Mouse (Mus musculus): ENCODE measurements around the gene Col6a5.

The Col6a5 gene

GRCm38 (mm10) chr9:105960533-105960932 lies at the start of gene Col6a5:
Gene Col6a5, minus strand, starts transcription at chr9:105960643.
- DNase-seq (ENCODE audit: low read depth): no peak

- DNase-seq (ENCODE audit: low read depth): no peak
Observed at GRCm38 (mm10) chr9:105997955-105998354, 37.5 kb upstream of the Col6a5 start.

GRCm38 (mm10) chr9:105992425-105992824 lies 32.0 kb upstream of the Col6a5 start:
- no peak for DNase-seq (ENCODE audit: low read depth)

- DNase-seq (ENCODE audit: low read depth): no peak
Observed at GRCm38 (mm10) chr9:105990099-105990498, 29.7 kb upstream of the Col6a5 start.

- no peak for DNase-seq (ENCODE audit: low read depth)
Observed at GRCm38 (mm10) chr9:105989468-105989867, 29.0 kb upstream of the Col6a5 start.

GRCm38 (mm10) chr9:105988096-105988495 lies 27.7 kb upstream of the Col6a5 start:
- no peak for DNase-seq (ENCODE audit: low read depth)

GRCm38 (mm10) chr9:105984931-105985519 lies 24.6 kb upstream of the Col6a5 start:
- no peak for DNase-seq (ENCODE audit: low read depth)

GRCm38 (mm10) chr9:105978479-105978878 lies 18.0 kb upstream of the Col6a5 start:
- DNase-seq (ENCODE audit: low read depth): no peak

GRCm38 (mm10) chr9:105976871-105977270 lies 16.4 kb upstream of the Col6a5 start:
- DNase-seq (ENCODE audit: low read depth): no peak

- no peak for DNase-seq (ENCODE audit: low read depth)
Observed at GRCm38 (mm10) chr9:105976314-105976713, 15.9 kb upstream of the Col6a5 start.

- no peak for DNase-seq (ENCODE audit: low read depth)
Observed at GRCm38 (mm10) chr9:105973736-105974135, 13.3 kb upstream of the Col6a5 start.

GRCm38 (mm10) chr9:105972031-105972430 lies 11.6 kb upstream of the Col6a5 start:
- no peak for DNase-seq (ENCODE audit: low read depth)

- no peak for DNase-seq (ENCODE audit: low read depth)
Observed at GRCm38 (mm10) chr9:105971351-105971894, 11.0 kb upstream of the Col6a5 start.

GRCm38 (mm10) chr9:105970901-105971300 lies 10.5 kb upstream of the Col6a5 start:
- DNase-seq (ENCODE audit: low read depth): no peak

- DNase-seq (ENCODE audit: low read depth): no peak
Observed at GRCm38 (mm10) chr9:105967976-105968375, 7.5 kb upstream of the Col6a5 start.

- DNase-seq (ENCODE audit: low read depth): no peak
Observed at GRCm38 (mm10) chr9:105959116-105959515, 1.3 kb downstream of the Col6a5 start.

GRCm38 (mm10) chr9:105949755-105950154 lies 10.7 kb downstream of the Col6a5 start:
- no peak for DNase-seq (ENCODE audit: low read depth)

- DNase-seq (ENCODE audit: low read depth): no peak
Observed at GRCm38 (mm10) chr9:105947577-105947976, 12.9 kb downstream of the Col6a5 start.

- DNase-seq (ENCODE audit: low read depth): no peak
Observed at GRCm38 (mm10) chr9:105933816-105934215, 26.6 kb downstream of the Col6a5 start.

GRCm38 (mm10) chr9:105929287-105929686 lies 31.2 kb downstream of the Col6a5 start:
- DNase-seq (ENCODE audit: low read depth): no peak

- no peak for DNase-seq (ENCODE audit: low read depth)
Observed at GRCm38 (mm10) chr9:105928406-105929071, 31.9 kb downstream of the Col6a5 start.

- no peak for DNase-seq (ENCODE audit: low read depth)
Observed at GRCm38 (mm10) chr9:105923659-105924058, 36.8 kb downstream of the Col6a5 start.

GRCm38 (mm10) chr9:105915186-105915585 lies 45.3 kb downstream of the Col6a5 start:
- no peak for DNase-seq (ENCODE audit: low read depth)

- DNase-seq (ENCODE audit: low read depth): no peak
Observed at GRCm38 (mm10) chr9:105910166-105910565, 50.3 kb downstream of the Col6a5 start.
